Mouse (Mus musculus) lung, postnatal 0 days (tissue): ENCODE results near the gene Ccdc57. TPM values are rescaled to one million over a fixed set of nuclear protein-coding genes. Genes with fewer than 3 reads are reported as not detected.

Experiments used
- ATAC-seq: fragments of 200-750 bp; cut with Nextera tagmentation; 2 replicates; pipeline ENCODE4 v1.8.0; 2017; ENCODE audit warnings: moderate library complexity
- DNase-seq: peaks from one replicate; pipeline ENCODE4 v3.0.0-alpha.2; 2016; ENCODE audit warnings: low spot score
- H3K27ac ChIP-seq: fragments of 300-500 bp; sonication (generic); 2 replicates; pipeline ENCODE4 v1.5.1; 2014; ENCODE audit warnings: antibody characterized with exemption, mild to moderate bottlenecking, low read length, mixed read lengths
- H3K27me3 ChIP-seq: fragments of 300-500 bp; sonication (generic); replicated peaks from 2 replicates; pipeline ENCODE4 v1.6.1; 2014; ENCODE audit warnings: low read length, mixed read lengths; ENCODE audit not compliant: insufficient read depth
- H3K36me3 ChIP-seq: fragments of 300-500 bp; sonication (generic); 2 replicates; pipeline ENCODE4 v1.6.1; 2014; ENCODE audit warnings: low read length, mixed read lengths; ENCODE audit not compliant: insufficient read depth
- H3K4me1 ChIP-seq: fragments of 300-500 bp; sonication (generic); 2 replicates; pipeline ENCODE4 v1.6.1; 2014; ENCODE audit warnings: antibody characterized with exemption, low read depth, low read length, mixed read lengths; ENCODE audit not compliant: insufficient read depth
- H3K4me2 ChIP-seq: fragments of 300-500 bp; sonication (generic); replicated peaks from 2 replicates; pipeline ENCODE4 v1.6.1; 2014; ENCODE audit warnings: low read depth, mild to moderate bottlenecking, low read length, moderate library complexity, mixed read lengths
- H3K4me3 ChIP-seq: fragments of 300-500 bp; sonication (generic); 2 replicates; pipeline ENCODE4 v1.5.1; 2014; ENCODE audit warnings: low read depth, low read length
- H3K9ac ChIP-seq: fragments of 300-500 bp; sonication (generic); replicated peaks from 2 replicates; pipeline ENCODE4 v1.6.1; 2014; ENCODE audit warnings: low read depth, mild to moderate bottlenecking
- H3K9me3 ChIP-seq: fragments of 300-500 bp; sonication (generic); 2 replicates; pipeline ENCODE4 v1.6.1; 2016; ENCODE audit warnings: low read length, mixed read lengths
- CTCF ChIP-seq: IDR thresholded peaks from 2 replicates; pipeline ENCODE4 v1.5.1; 2016; ENCODE audit warnings: antibody characterized with exemption, mild to moderate bottlenecking
- EP300 ChIP-seq: IDR thresholded peaks from 2 replicates; pipeline ENCODE4 v1.6.1; 2016; ENCODE audit warnings: antibody characterized with exemption, mild to moderate bottlenecking, control low read depth
- WGBS: fragments of 180-500 bp; shearing (Covaris S2); extraction: QIAGEN DNeasy Blood & Tissue Kit; methylation state at CpG from one replicate; pipeline ENCODE4 v1.1.7; 2014; 5-methylcytosine and 5-hydroxymethylcytosine counted together
- polyA plus RNA-seq: library from polyadenylated mRNA; unstranded; fragments of >200 nt; fragmentation: Nextera tagmentation; extraction: Ambion mirVana; gene quantifications from 2 replicates; pipeline ENCODE4 v1.2.1, GENCODE M21; 2015

Gene Ccdc57
- polyA plus RNA-seq, 1 experiment from 2014 or later, result 3.7 TPM

- WGBS, result 92% methylated on average over 5 of the region's 5 CpGs
These were observed 38.6 kb upstream of the Ccdc57 start for GRCm38 (mm10) chr11:120971237-120971636.

GRCm38 (mm10) chr11:120969742-120970141 lies 37.1 kb upstream of the Ccdc57 start:
- 96% methylated on average over 5 of the region's 5 CpGs for WGBS

More at GRCm38 (mm10) chr11:120971237-120971636, 38.6 kb upstream of the Ccdc57 start:
- H3K4me1 ChIP-seq, result no peaks in the 10 kb centered on the region
- H3K9ac ChIP-seq, result no peak overlapping the region
- ATAC-seq, result no peak
- DNase-seq, result no peak
- H3K27me3 ChIP-seq, result no peaks in the 10 kb centered on the region
- H3K4me3 ChIP-seq, result no peak overlapping the region
- TF ChIP-seq EP300 (no peak), CTCF (no peak)
- no peaks in the 10 kb centered on the region for H3K9me3 ChIP-seq
- H3K4me2 ChIP-seq, result no peak overlapping the region
- H3K36me3 ChIP-seq, result peaks cover 60% of the 10 kb centered on the region
- no peak overlapping the region for H3K27ac ChIP-seq

GRCm38 (mm10) chr11:120965587-120965986 lies 32.9 kb upstream of the Ccdc57 start:
- no peak overlapping the region for H3K4me2 ChIP-seq
- TF ChIP-seq CTCF, result no peak
- TF ChIP-seq EP300, result no peak
- H3K4me1 ChIP-seq, result no peaks in the 10 kb centered on the region
- no peaks in the 10 kb centered on the region for H3K9me3 ChIP-seq
- H3K27ac ChIP-seq, result no peak overlapping the region
- peaks cover 63% of the 10 kb centered on the region for H3K36me3 ChIP-seq
- H3K4me3 ChIP-seq, result no peak overlapping the region
- no peak overlapping the region for H3K9ac ChIP-seq
- DNase-seq (no peak), ATAC-seq (no peak)
- no peaks in the 10 kb centered on the region for H3K27me3 ChIP-seq
- 83% methylated on average over 4 of the region's 4 CpGs for WGBS

More at GRCm38 (mm10) chr11:120969742-120970141, 37.1 kb upstream of the Ccdc57 start:
- Histone ChIP-seq H3K36me3 (peaks cover 66% of the 10 kb centered on the region), H3K27ac (no peak overlapping the region), H3K4me2 (no peak overlapping the region), H3K4me3 (no peak overlapping the region), H3K9me3 (no peaks in the 10 kb centered on the region), H3K27me3 (no peaks in the 10 kb centered on the region), H3K4me1 (no peaks in the 10 kb centered on the region), H3K9ac (no peak overlapping the region)
- TF ChIP-seq EP300, result no peak
- no peak for TF ChIP-seq CTCF
- ATAC-seq (no peak), DNase-seq (no peak)

GRCm38 (mm10) chr11:120964195-120965157 lies 31.8 kb upstream of the Ccdc57 start:
- H3K4me2 ChIP-seq, result no peak overlapping the region
- WGBS, result 83% methylated on average over 10 of the region's 10 CpGs
- H3K4me1 ChIP-seq, result no peaks in the 10 kb centered on the region
- TF ChIP-seq CTCF (no peak), EP300 (no peak)
- no peak overlapping the region for H3K9ac ChIP-seq
- H3K27ac ChIP-seq, result no peak overlapping the region
- 0 out of 2 replicates have a peak, but pooled peaks have one; percentile 14 for ATAC-seq
- H3K36me3 ChIP-seq, result peaks cover 55% of the 10 kb centered on the region
- H3K4me3 ChIP-seq, result no peak overlapping the region
- no peaks in the 10 kb centered on the region for H3K9me3 ChIP-seq
- H3K27me3 ChIP-seq, result no peaks in the 10 kb centered on the region
- no peak for DNase-seq

- no peak for DNase-seq
- H3K9ac ChIP-seq, result no peak overlapping the region
- H3K9me3 ChIP-seq, result no peaks in the 10 kb centered on the region
- no peak overlapping the region for H3K27ac ChIP-seq
- TF ChIP-seq CTCF, result no peak
- TF ChIP-seq EP300, result no peak
- no peaks in the 10 kb centered on the region for H3K27me3 ChIP-seq
- 86% methylated on average over 7 of the region's 7 CpGs for WGBS
- no peak for ATAC-seq
- H3K4me2 ChIP-seq, result no peak overlapping the region
- no peak overlapping the region for H3K4me3 ChIP-seq
- no peaks in the 10 kb centered on the region for H3K4me1 ChIP-seq
- peaks cover 44% of the 10 kb centered on the region for H3K36me3 ChIP-seq
These were observed 30.2 kb upstream of the Ccdc57 start for GRCm38 (mm10) chr11:120962909-120963308.

- TF ChIP-seq CTCF (no peak), EP300 (no peak)
These were observed 29.5 kb upstream of the Ccdc57 start for GRCm38 (mm10) chr11:120962050-120962771.

More at GRCm38 (mm10) chr11:120962050-120962771, 29.5 kb upstream of the Ccdc57 start:
- DNase-seq (no peak), ATAC-seq (no peak)
- Histone ChIP-seq H3K27ac (no peak overlapping the region), H3K4me1 (no peaks in the 10 kb centered on the region), H3K36me3 (peaks cover 37% of the 10 kb centered on the region), H3K4me2 (no peak overlapping the region), H3K4me3 (no peak overlapping the region), H3K9me3 (no peaks in the 10 kb centered on the region), H3K27me3 (no peaks in the 10 kb centered on the region), H3K9ac (no peak overlapping the region)
- 91% methylated on average over 13 of the region's 13 CpGs for WGBS
